Mouse (Mus musculus) lung, postnatal 36 days (tissue): ENCODE measurements around the gene Cnfn.

ENCODE experiments used
- DNase-seq: peaks from one replicate; pipeline ENCODE4 v3.0.0; 2022; ENCODE audit warnings: mixed read lengths

The Cnfn gene

GRCm38 (mm10) chr7:25390054-25390770, 20.7 kb upstream of the Cnfn start:
- DNase-seq = peak; percentile 83

GRCm38 (mm10) chr7:25388916-25389315, 19.4 kb upstream of the Cnfn start:
- DNase-seq = peak; percentile 39

GRCm38 (mm10) chr7:25387811-25388440, 18.4 kb upstream of the Cnfn start:
- DNase-seq = no peak

GRCm38 (mm10) chr7:25385850-25386555, 16.5 kb upstream of the Cnfn start:
- peak; percentile 95 for DNase-seq

GRCm38 (mm10) chr7:25385259-25385658, 15.7 kb upstream of the Cnfn start:
- no peak for DNase-seq

GRCm38 (mm10) chr7:25384818-25385217, 15.3 kb upstream of the Cnfn start:
- no peak for DNase-seq

- DNase-seq = no peak
These were observed 14.8 kb upstream of the Cnfn start for GRCm38 (mm10) chr7:25384318-25384717.

GRCm38 (mm10) chr7:25383891-25384290, 14.4 kb upstream of the Cnfn start:
- no peak for DNase-seq

- DNase-seq = no peak
These were observed 13.9 kb upstream of the Cnfn start for GRCm38 (mm10) chr7:25383385-25383784.

GRCm38 (mm10) chr7:25382541-25382940, 13.0 kb upstream of the Cnfn start:
- no peak for DNase-seq

GRCm38 (mm10) chr7:25381284-25381680, 11.8 kb upstream of the Cnfn start:
- peak; percentile 48 for DNase-seq

- no peak for DNase-seq
These were observed 11.1 kb upstream of the Cnfn start for GRCm38 (mm10) chr7:25380392-25381283.

- DNase-seq = peak; percentile 86
These were observed 10.2 kb upstream of the Cnfn start for GRCm38 (mm10) chr7:25379551-25380351.

GRCm38 (mm10) chr7:25378181-25379100, 8.9 kb upstream of the Cnfn start:
- DNase-seq = no peak

- DNase-seq = no peak
These were observed 7.7 kb upstream of the Cnfn start for GRCm38 (mm10) chr7:25377100-25377700.

- peak; percentile 97 for DNase-seq
These were observed 7.0 kb upstream of the Cnfn start for GRCm38 (mm10) chr7:25376556-25376955.

GRCm38 (mm10) chr7:25372441-25372840, 2.9 kb upstream of the Cnfn start:
- peak; percentile 84 for DNase-seq

- no peak for DNase-seq
These were observed 1.2 kb downstream of the Cnfn start for GRCm38 (mm10) chr7:25368333-25368732.

- peak; percentile 52 for DNase-seq
These were observed 1.8 kb downstream of the Cnfn start for GRCm38 (mm10) chr7:25367632-25368293.
